Mouse (Mus musculus): ENCODE measurements around the gene Rnaseh2a.

The Rnaseh2a gene

DNA sequence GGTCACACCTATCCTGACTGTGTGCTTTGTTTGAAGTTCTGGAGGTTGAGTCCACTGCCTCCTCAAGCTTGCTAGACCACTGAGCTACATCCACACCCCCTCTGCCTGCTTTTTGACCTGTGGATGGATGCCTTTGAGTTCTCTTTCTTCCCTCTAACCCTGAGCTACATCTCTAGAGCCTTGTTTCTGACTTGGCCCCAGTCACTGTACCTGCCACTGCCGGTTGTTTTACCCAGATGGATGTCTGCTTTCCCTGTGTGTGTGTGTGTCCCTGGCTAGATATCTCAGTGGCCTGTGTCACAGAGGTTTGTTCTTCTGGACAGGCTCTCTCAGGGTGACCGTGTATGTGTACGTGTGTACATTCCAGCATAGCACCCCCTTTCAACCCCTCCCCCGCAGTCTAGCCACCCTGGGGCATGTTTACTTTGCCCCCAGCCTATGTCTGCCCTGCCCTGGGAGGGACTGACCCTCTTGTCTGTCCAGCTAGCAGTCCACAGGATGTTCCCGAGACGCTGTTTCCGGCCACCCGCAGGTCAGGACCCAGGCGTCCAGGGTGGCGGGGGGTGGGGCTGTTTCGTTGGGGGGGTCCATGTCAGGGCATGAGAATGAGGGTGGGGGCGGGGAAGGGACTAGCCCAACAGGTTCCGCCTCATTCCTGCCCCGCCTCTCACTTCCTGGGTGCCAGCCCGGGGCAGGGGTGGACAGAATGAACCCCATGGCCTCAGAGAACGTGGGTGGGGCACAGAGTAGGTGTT is 14.9 kb upstream of the Rnaseh2a start:
- peak; percentile 35 for DNase-seq (ENCODE audit: low read depth, low spot score)

DNA sequence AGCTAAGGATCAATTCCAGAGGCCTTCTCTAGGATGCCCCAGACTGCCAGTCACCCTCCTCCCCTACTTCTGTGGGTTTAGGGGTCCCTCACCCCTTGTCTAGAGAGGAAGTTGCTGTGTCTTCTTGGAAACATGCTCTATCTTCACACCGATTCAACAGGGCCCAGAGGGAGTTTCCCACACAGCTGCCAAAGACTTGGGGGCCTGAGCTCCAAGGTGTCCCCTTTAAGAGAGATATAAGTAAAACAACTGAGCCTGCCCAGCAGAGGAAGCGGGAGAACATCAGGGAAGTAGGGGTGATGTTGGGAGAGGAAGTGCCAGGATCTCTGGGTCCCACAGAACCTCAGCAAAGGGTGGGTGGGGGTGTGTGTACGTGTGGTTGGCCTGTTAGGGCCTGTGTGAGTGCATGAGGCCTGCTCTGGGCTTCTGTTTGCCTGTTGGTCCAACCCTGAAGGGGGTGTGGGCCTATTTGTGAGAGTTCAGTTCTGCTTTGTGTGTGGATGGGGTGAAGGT is 13.0 kb upstream of the Rnaseh2a start:
- peak; percentile 82 for DNase-seq (ENCODE audit: low read depth, low spot score)

DNA sequence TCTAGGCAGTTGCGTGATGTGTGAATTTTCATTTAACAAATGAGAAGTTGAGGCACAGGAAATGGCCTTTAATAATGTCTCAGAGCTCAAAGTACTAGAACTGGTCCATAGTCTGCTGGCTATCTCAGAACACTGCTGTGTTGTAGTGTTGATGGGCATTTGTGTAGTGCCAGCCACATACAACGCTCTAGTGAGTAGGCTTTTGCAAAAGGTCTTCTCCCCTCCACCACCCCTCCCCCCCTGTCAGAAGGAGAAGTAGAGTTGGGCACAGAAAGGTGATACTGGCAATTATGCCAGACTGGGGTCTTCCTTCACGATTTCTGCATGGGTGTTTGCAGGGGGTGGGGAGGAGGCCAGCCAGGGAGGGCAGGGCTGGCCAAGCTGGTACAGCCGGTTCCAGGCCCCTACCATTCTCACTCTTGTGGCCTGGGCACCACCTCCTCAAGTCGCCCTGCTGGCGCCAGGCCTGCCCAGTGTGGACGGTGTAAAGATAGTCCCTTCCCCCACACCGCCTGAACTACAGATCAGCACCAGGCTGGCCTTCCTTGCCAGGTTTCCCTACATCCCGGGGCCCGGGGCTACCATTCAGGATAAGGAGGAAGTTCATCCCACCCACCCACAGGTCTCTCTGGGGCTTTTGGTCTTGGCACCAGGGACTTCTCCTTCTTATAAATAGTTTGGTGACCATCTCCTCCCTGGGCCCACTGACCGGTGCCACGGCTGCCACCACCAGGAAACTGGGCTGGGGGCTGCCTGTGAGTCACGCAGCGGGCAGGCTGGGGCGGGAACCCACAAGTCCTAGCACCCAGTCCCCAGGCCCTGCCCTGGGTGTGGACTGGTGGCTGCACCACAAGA is 12.3 kb upstream of the Rnaseh2a start:
- peak; percentile 44 for DNase-seq (ENCODE audit: low read depth, low spot score)

GRCm38 (mm10) chr8:84980622-84981358 is 11.2 kb upstream of the Rnaseh2a start:
- peak; percentile 83 for DNase-seq (ENCODE audit: low read depth, low spot score)

- DNase-seq (ENCODE audit: low read depth, low spot score): peak; percentile 99
These were observed 10.2 kb upstream of the Rnaseh2a start for GRCm38 (mm10) chr8:84979599-84980421.

- DNase-seq (ENCODE audit: low read depth, low spot score): peak; percentile 96
These were observed 8.8 kb upstream of the Rnaseh2a start, which contains the start of gene Junb for GRCm38 (mm10) chr8:84978248-84978940. Junb (minus strand) TSS chr8:84978718.

DNA sequence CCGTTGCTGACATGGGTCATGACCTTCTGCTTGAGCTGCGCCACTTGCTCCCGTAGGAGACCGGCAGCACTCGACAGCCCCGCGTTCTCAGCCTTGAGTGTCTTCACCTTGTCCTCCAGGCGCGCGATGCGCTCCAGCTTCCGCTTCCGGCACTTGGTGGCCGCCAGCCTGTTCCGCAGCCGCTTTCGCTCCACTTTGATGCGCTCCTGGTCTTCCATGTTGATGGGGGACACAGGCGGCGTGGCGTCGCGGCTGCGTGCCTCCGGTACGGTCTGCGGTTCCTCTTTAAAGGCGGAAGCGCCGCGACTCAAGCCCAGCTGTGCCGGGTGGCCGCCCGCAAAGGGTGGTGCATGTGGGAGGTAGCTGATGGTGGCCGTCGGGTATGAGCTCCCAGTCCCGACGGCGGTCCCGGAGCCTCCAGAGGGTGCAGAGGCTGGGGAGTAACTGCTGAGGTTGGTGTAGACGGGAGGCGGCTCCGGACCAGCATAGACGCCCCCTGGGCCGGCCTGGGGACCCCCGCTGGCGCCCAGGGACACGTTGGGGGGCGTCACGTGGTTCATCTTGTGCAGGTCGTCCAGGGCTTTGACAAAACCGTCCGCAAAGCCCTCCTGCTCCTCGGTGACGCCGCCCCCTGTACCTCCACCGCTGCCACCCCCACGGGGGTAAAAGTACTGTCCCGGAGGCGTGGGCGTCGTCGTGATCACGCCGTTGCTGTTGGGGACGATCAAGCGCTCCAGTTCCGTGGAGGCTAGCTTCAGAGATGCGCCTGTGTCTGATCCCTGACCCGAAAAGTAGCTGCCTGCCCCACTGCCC is 8.1 kb upstream of the Rnaseh2a start:
- DNase-seq (ENCODE audit: low read depth, low spot score): peak; percentile 94

GRCm38 (mm10) chr8:84976763-84977434 is 7.3 kb upstream of the Rnaseh2a start:
- no peak for DNase-seq (ENCODE audit: low read depth, low spot score)

GRCm38 (mm10) chr8:84976031-84976762 is 6.6 kb upstream of the Rnaseh2a start:
- DNase-seq (ENCODE audit: low read depth, low spot score): peak; percentile 96

- DNase-seq (ENCODE audit: low read depth, low spot score): peak; percentile 92
These were observed 5.9 kb upstream of the Rnaseh2a start for GRCm38 (mm10) chr8:84975434-84975833.

DNA sequence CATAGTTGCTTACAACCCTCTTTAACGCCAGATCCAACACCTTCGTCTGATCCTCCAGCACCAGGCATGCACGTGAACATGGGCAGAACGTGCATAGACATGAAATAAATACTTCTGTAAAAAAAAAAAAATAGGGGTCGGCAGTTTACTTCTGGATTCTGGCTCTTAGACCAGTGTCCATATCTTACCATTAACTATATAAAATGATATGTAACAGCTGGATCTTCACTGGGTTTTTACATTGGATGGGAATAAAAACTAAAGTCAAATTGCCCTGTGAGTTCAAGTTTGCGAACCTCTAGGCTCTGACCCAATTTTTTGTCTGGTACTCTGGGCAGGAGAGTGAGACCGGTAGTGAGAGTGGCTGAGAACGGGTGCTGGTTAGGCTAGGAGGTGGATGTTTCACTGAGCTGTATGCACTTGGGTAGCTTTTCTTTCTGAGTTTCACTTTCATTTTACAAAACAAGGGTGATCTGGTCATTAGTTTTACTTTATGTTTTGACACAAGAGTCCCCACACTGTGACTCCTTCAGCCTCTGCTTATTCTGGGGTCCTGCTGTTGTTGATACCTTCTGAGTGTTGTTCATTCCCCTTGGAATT is 5.1 kb upstream of the Rnaseh2a start:
- peak; percentile 85 for DNase-seq (ENCODE audit: low read depth, low spot score)

DNA sequence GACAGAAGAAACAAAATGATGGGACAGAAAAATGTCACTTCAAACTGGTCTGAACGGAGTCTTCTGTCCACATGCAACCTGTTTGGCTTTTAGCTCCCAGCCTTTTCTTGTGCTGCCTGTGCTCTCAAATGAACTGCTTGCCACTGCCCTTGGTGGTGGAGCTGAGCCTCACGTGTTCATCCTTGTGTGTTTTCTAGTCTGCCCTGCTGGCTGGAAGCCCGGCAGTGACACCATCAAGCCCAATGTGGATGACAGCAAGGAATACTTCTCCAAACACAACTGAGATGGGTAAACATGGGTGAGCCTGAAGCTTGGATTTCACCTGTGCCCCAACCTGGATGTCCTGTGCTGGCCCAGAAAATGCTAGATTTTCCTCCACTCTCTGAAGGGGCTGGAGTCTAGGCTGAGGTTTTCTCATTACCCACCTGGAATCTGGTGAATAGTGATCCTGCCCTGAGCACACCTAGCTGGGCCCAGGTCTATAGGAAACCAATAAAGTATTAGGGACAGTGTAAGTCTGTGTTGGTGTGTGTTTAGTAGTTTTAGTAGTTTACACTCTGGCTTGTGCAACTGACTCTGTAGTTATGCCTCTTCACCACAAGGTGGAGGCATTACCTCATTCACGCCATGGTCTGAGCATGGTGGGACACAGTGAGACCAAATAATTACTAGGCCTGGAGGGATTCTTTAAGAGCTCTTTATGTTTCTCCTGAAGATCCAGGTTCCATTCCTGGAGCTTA is 4.4 kb upstream of the Rnaseh2a start:
- DNase-seq (ENCODE audit: low read depth, low spot score): peak; percentile 85

GRCm38 (mm10) chr8:84973079-84973478 is 3.5 kb upstream of the Rnaseh2a start:
- DNase-seq (ENCODE audit: low read depth, low spot score): no peak

- no peak for DNase-seq (ENCODE audit: low read depth, low spot score)
These were observed 1.3 kb upstream of the Rnaseh2a start for GRCm38 (mm10) chr8:84970913-84971312.

DNA sequence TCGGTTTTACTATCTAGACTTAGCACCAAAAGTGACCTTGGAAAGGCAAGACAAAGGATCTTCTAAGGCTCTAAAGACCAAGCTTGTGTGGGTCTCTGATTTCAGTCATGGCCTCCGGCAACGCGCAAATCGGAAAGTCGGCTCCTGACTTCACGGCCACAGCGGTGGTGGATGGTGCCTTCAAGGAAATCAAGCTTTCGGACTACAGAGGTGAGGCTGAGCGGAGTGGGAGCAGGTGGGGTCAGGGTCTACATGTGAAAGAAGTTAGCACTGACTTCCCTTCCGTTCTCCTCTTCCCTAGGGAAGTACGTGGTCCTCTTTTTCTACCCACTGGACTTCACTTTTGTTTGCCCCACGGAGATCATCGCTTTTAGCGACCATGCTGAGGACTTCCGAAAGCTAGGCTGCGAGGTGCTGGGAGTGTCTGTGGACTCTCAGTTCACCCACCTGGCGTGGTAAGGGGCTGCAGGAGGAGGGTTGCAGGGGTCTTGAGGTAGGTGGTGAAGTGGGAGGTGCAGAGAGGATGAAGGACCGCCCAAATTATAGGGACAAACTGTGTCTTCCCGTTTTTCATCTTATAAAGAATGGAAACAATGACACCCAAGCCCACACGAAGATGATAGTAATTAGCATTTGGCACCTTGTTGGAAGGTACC is 696 bp upstream of the Rnaseh2a start:
- peak; percentile 29 for DNase-seq (ENCODE audit: low read depth, low spot score)

DNA sequence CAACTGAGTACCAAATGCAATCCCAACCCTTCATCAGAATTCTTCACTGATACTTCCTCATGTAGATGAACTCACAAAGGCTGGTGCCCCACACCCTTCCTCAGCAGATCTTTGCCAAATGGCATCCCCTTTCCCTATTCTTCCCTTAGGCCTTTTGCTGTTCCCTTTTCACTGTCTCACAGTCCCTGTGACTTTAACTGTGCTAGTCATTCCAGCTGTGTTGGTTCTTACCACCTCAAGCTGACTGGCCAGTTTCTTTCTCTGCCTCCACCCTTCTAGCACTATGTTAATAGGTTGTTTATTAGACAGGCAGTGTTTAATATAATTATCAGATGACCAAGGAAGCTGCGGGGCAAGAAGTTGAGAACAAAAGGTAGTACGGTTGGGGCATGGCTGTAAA is 917 bp downstream of the Rnaseh2a start:
- no peak for DNase-seq (ENCODE audit: low read depth, low spot score)

Data from A20 (cell line).